Mouse (Mus musculus) CD8-positive naive resting alpha-beta T cell, adult 2 months (primary cell): ENCODE results near the gene I0C0044D17Rik.

Experiments
- DNase-seq, 2 experiments: peaks; one replicate each; pipeline ENCODE4 v3.0.0; 2022; ENCODE audit warnings: low read depth in 2 of 2, low spot score in 2 of 2

Gene I0C0044D17Rik

GRCm38 (mm10) chr4:98778219-98778618, 45.4 kb downstream of the I0C0044D17Rik start:
- DNase-seq: no peak

- no peak for DNase-seq
Observed at GRCm38 (mm10) chr4:98777464-98777863, 46.2 kb downstream of the I0C0044D17Rik start.

- no peak for DNase-seq
Observed at GRCm38 (mm10) chr4:98776721-98777427, 46.8 kb downstream of the I0C0044D17Rik start.

GRCm38 (mm10) chr4:98773785-98774184, 49.9 kb downstream of the I0C0044D17Rik start:
- no peak for DNase-seq
